Mouse (Mus musculus) ES-Bruce4 (cell line): Measurements from ENCODE around the gene Brd2. TPM values are rescaled to one million over a fixed set of nuclear protein-coding genes. Genes with fewer than 3 reads are reported as not detected.

ENCODE experiments used
- H3K27ac ChIP-seq: 2 replicates; pipeline ENCODE4 v1.5.1; 2012; ENCODE audit warnings: low read length, inconsistent platforms; ENCODE audit not compliant: insufficient read depth
- H3K27me3 ChIP-seq: 2 replicates; pipeline ENCODE4 v1.6.1; 2012; ENCODE audit warnings: mild to moderate bottlenecking, low read length, inconsistent platforms; ENCODE audit not compliant: control insufficient read depth, poor library complexity, insufficient read depth, severe bottlenecking
- H3K36me3 ChIP-seq: 2 replicates; pipeline ENCODE4 v1.6.1; 2012; ENCODE audit warnings: inconsistent platforms, mild to moderate bottlenecking, low read length, moderate library complexity; ENCODE audit not compliant: control insufficient read depth, poor library complexity, insufficient read depth, severe bottlenecking
- H3K4me1 ChIP-seq: one replicate; pipeline ENCODE4 v1.8.1; 2011; ENCODE audit warnings: low read length; ENCODE audit not compliant: control insufficient read depth, insufficient read depth
- H3K4me3 ChIP-seq: 2 replicates; pipeline ENCODE4 v1.5.1; 2011; ENCODE audit warnings: low read depth, mild to moderate bottlenecking, low read length
- H3K9ac ChIP-seq: 2 replicates; pipeline ENCODE4 v1.6.1; 2012; ENCODE audit warnings: low read depth, mild to moderate bottlenecking, inconsistent platforms; ENCODE audit not compliant: poor library complexity, severe bottlenecking
- H3K9me3 ChIP-seq: replicated peaks from 2 replicates; pipeline ENCODE4 v1.6.1; 2012; ENCODE audit warnings: mild to moderate bottlenecking, low read length, inconsistent platforms; ENCODE audit not compliant: control insufficient read depth, poor library complexity, insufficient read depth, severe bottlenecking
- CTCF ChIP-seq: IDR thresholded peaks from one replicate; pipeline ENCODE4 v1.8.1; 2011; ENCODE audit warnings: low read depth, low read length
- EP300 ChIP-seq: IDR thresholded peaks from 2 replicates; pipeline ENCODE4 v1.6.1; 2011; ENCODE audit warnings: low read depth, low read length; ENCODE audit not compliant: insufficient read depth
- POLR2A ChIP-seq: IDR thresholded peaks from one replicate; pipeline ENCODE4 v1.8.1; 2011; ENCODE audit warnings: low read length; ENCODE audit not compliant: insufficient read depth
- polyA plus RNA-seq: library from polyadenylated mRNA; stranded (reverse); fragments of >200 nt; gene quantifications from 2 replicates; pipeline ENCODE4 v1.2.4, GENCODE M21; 2011; ENCODE audit warnings: low read depth; ENCODE audit not compliant: missing spikeins, insufficient read depth, insufficient read length

The Brd2 gene
- polyA plus RNA-seq: 190 and 199 TPM in 2 replicates

DNA sequence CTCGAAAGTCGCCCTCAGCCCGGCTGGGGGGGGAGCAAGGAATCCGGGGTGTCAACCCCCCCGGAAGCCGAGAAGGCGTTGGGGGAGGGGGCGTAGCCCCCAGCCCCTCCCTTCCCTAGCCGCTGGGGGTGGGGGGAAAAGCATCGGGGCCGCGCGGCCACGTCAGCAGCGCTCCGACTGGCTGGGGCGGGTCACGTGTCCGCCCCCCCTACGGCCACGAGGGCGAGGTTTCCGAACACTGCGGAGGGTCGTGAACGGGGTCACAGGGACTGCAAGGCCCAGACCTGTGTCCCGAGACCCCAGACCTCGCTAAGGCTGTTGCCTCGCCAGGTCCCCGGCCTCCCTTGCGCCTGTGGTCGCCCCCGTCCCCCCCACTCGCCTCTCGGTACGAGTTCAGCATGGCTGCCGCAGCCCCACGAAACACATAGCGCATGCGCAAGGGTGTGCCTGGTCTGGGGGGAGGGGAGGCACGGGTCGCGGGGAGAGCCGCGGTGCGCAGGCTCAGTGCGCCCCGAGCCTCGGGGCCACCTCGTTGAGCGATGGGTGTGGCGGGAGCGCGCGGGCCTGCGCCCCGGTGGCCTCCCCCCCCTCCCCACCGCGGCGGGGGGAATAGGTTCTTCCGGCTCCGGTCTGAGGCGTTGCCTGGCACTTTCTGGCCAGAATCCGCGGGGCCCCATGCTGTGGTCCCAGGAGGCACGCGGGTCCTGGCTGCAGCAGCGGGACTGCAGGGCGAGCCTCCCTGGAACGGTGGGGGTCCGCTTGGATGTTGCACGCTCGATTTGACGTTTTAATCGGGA lies at the start of gene Brd2:
TSS of gene Brd2 (minus strand) at position 447 of the 797 bp plus-strand sequence.
- H3K4me1 ChIP-seq: peaks cover 2% of the 10 kb centered on the region
- no peaks in the 10 kb centered on the region for H3K9me3 ChIP-seq
- H3K27ac ChIP-seq: peak within 1 kb of the TSS; percentile 85
- peak within 1 kb of the TSS; percentile 95 for H3K4me3 ChIP-seq
- H3K27me3 ChIP-seq: no peaks in the 10 kb centered on the region
- H3K9ac ChIP-seq: peak within 1 kb of the TSS; percentile 98
- peaks cover 18% of the 10 kb centered on the region for H3K36me3 ChIP-seq
- TF ChIP-seq POLR2A (peak; percentile 65), CTCF (no peak), EP300 (no peak)

DNA sequence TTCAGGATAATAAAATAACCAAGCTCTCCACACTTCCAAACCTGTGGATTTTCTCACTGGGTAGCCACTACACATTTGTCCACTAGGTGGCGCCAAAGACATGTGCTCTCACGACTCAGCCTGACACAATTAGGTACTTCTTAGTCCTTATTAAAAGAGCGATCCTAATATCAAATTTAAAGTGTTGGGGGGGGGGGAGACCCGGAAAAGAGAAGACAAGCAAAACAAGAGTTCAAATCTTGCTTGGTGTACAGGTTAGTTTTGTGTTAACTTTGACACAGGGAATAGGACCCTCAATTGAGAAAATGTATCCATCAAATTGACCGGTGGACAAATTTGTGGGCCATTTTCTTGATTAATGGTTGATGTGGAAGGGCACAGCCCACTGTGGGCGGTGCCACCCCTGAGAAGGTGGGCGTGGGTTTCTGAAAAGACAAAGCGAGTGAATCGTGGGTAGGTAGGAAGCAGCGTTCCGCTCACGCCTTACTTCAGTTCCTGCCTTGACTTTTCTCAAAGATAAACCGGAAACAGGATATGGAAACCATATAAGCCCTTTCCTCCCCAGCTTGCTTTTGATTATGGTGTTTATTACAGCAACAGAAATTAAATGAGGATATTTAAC lies 48.6 kb upstream of the Brd2 start:
- Histone ChIP-seq H3K9ac (no peak overlapping the region), H3K27me3 (no peaks in the 10 kb centered on the region), H3K27ac (no peak overlapping the region), H3K4me1 (no peaks in the 10 kb centered on the region), H3K9me3 (peaks cover 5% of the 10 kb centered on the region), H3K36me3 (no peaks in the 10 kb centered on the region), H3K4me3 (no peak overlapping the region)
- TF ChIP-seq EP300 (no peak), CTCF (peak; percentile 43)

- no peaks in the 10 kb centered on the region for H3K27me3 ChIP-seq
- no peak overlapping the region for H3K4me3 ChIP-seq
- no peaks in the 10 kb centered on the region for H3K36me3 ChIP-seq
- H3K4me1 ChIP-seq: no peaks in the 10 kb centered on the region
- no peak overlapping the region for H3K9ac ChIP-seq
- TF ChIP-seq EP300: no peak
- peaks cover 5% of the 10 kb centered on the region for H3K9me3 ChIP-seq
- no peak overlapping the region for H3K27ac ChIP-seq
Observed at GRCm38 (mm10) chr17:34170487-34170876, 48.0 kb upstream of the Brd2 start.

DNA sequence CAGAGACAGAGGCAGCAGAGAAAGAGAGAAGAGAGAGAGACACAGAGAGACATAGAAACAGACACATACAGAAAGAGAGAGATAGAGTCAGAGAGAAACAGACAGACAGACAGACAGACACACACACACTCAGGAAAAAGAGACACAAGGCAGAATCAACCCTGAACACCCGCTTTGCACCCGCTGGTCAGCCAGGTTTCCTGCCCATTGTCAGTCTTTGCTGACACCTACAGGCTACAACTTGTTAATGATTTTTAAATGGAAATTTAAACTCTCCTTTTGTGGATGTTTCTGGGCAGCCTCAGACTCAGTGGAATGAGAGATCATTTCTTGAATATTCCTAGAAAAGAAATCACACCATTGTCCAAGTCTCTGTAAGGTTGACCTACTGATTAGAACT lies 46.8 kb upstream of the Brd2 start:
- no peak overlapping the region for H3K4me3 ChIP-seq
- H3K9me3 ChIP-seq: peaks cover 5% of the 10 kb centered on the region
- TF ChIP-seq CTCF: peak; percentile 54
- TF ChIP-seq POLR2A: no peak
- H3K9ac ChIP-seq: no peak overlapping the region
- H3K36me3 ChIP-seq: no peaks in the 10 kb centered on the region
- H3K27ac ChIP-seq: no peak overlapping the region
- no peaks in the 10 kb centered on the region for H3K27me3 ChIP-seq
- no peaks in the 10 kb centered on the region for H3K4me1 ChIP-seq

DNA sequence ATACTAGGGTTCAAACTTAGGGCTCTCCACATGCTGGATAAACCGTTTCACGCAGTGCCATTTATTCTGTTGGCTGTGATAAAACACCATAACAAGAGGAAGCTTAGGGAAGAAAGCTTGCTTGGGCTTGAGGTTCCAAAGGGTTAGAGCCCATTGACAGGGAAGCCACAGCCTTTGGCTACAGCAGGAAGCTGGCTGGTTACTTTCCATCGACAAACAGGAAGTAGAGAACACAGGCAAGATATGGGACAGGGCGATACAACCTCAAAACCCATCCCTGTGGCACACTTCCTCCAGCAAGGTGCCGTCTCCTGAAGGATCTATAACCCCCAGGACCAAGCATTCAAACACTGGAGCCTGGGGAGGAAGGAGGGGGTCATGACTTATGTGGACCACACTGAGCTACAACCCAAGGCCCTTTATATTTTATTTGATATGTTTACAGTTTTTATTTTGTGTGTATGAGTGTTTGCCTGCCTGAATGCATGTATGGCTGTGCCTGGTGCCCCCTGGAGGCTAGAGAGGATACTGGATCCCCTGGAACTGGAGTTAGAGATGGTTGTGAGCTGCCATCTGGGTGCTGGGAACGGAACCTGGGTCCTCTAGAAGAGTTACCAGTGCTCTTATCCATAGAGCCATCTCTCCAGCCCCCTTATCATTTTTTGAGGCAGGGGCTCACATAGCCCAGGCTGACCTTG lies 42.7 kb upstream of the Brd2 start:
- no peak overlapping the region for H3K9ac ChIP-seq
- H3K36me3 ChIP-seq: no peaks in the 10 kb centered on the region
- no peaks in the 10 kb centered on the region for H3K27me3 ChIP-seq
- H3K27ac ChIP-seq: no peak overlapping the region
- H3K4me3 ChIP-seq: no peak overlapping the region
- TF ChIP-seq CTCF (peak; percentile 61), POLR2A (no peak)
- H3K9me3 ChIP-seq: no peaks in the 10 kb centered on the region
- peaks cover 2% of the 10 kb centered on the region for H3K4me1 ChIP-seq
